ENCODE assay signal across 8 mouse cellular contexts in genomic region chr9:57074822-57075603, GRCm38 (mm10). TPM values are rescaled to one million over a fixed set of nuclear protein-coding genes. Genes with fewer than 3 reads are reported as not detected.
A peak's percentile ranks its signal among the peaks of the same experiment; 100 is the strongest.
DNase-seq lines count a peak whose midpoint lies in the region; ATAC-seq and TF ChIP-seq lines count a peak whose summit lies in the region.

No protein-coding gene starts in this region.

- peak overlapping the region; percentile 43 for H3K9ac ChIP-seq in forebrain, postnatal 0 days
- peak overlapping the region; percentile 66 for H3K9ac ChIP-seq in hindbrain, embryonic 12.5 days

- DNase-seq in R1 (ENCODE audit: low read depth, low spot score): peak; percentile 91
- DNase-seq in cerebellum, adult 8-10 months: peak; percentile 67
- DNase-seq in forebrain, postnatal 0 days: peak; percentile 75
- DNase-seq in left cerebral cortex, adult 11 months (ENCODE audit: low spot score): peak; percentile 59
- DNase-seq in right cerebral cortex, postnatal 4 days: peak; percentile 41

- peaks cover 13% of the 10 kb centered on the region for H3K4me1 ChIP-seq in forebrain, postnatal 0 days (ENCODE audit: insufficient read depth)
- H3K4me1 ChIP-seq in hindbrain, embryonic 12.5 days: peaks cover 34% of the 10 kb centered on the region

- TF ChIP-seq CTCF in forebrain, postnatal 0 days (IDR thresholded peaks at IDR 0.05; ENCODE audit: low read depth): no peak

- peak overlapping the region; percentile 86 for H3K4me2 ChIP-seq in forebrain, postnatal 0 days (ENCODE audit: low read depth)
- peak overlapping the region; percentile 83 for H3K4me2 ChIP-seq in hindbrain, embryonic 12.5 days (replicated peaks)

- peak overlapping the region; percentile 83 for H3K27ac ChIP-seq in forebrain, postnatal 0 days (ENCODE audit: low read depth, low read length)
- peak overlapping the region; percentile 98 for H3K27ac ChIP-seq in hindbrain, embryonic 12.5 days

- H3K36me3 ChIP-seq in forebrain, postnatal 0 days (ENCODE audit: insufficient read depth): no peaks in the 10 kb centered on the region
- H3K36me3 ChIP-seq in hindbrain, embryonic 12.5 days: no peaks in the 10 kb centered on the region

- H3K27me3 ChIP-seq in forebrain, postnatal 0 days (ENCODE audit: insufficient read depth, low read length): no peaks in the 10 kb centered on the region
- H3K27me3 ChIP-seq in hindbrain, embryonic 12.5 days: no peaks in the 10 kb centered on the region

- 3% methylated on average over 17 of the region's 17 CpGs for WGBS in forebrain, postnatal 0 days
- WGBS in hindbrain, embryonic 12.5 days: 7% methylated on average over 17 of the region's 17 CpGs

- no peaks in the 10 kb centered on the region for H3K9me3 ChIP-seq in forebrain, postnatal 0 days (ENCODE audit: low read length)
- H3K9me3 ChIP-seq in hindbrain, embryonic 12.5 days (replicated peaks): no peaks in the 10 kb centered on the region

- H3K4me3 ChIP-seq in forebrain, postnatal 0 days (ENCODE audit: low read depth, low read length): peak overlapping the region; percentile 92
- H3K4me3 ChIP-seq in hindbrain, embryonic 12.5 days: peak overlapping the region; percentile 93

- no peak for ATAC-seq in forebrain, postnatal 0 days
- no peak for ATAC-seq in hindbrain, embryonic 12.5 days (ENCODE audit: low FRiP score)
- peak; percentile 5; the same call in 1 of the 2 replicates for ATAC-seq in megakaryocyte progenitor cell, adult 5-6 weeks (replicated peaks; ENCODE audit: poor library complexity)
- no peak for ATAC-seq in activated CD4-positive, CD25-positive, alpha-beta regulatory T cell, adult 4 months

RNA-seq across cellular contexts. Expression of gene Sin3a, which starts 3.2 kb away (rescaled TPM):
- total RNA-seq in forebrain, postnatal 0 days (2014; rRNA removed): 27.7 and 37.5 TPM in 2 replicates
- 11.5 and 16.6 TPM in 2 replicates for polyA plus RNA-seq in forebrain, postnatal 0 days (2015; fragmentation: Nextera tagmentation; extraction: Ambion mirVana)
- polyA plus RNA-seq in hindbrain, embryonic 12.5 days (2016; fragmentation: Nextera tagmentation; extraction: Ambion mirVana): 38.7 and 41.2 TPM in 2 replicates
- 81.5 and 89.2 TPM in 2 replicates for total RNA-seq in megakaryocyte progenitor cell, adult 5-6 weeks (2015)
- 81.3 and 127 TPM in 2 replicates for total RNA-seq in megakaryocyte progenitor cell, adult 5-6 weeks (2017)
- polyA plus RNA-seq in activated CD4-positive, CD25-positive, alpha-beta regulatory T cell, adult 4 months (2017; shearing (Covaris generic)): 10 to 100 TPM; 31.7 to 33.5 TPM

RNA-seq across cellular contexts. Expression of gene Man2c1, which starts 55.5 kb away (rescaled TPM):
- total RNA-seq in forebrain, postnatal 0 days (2014; rRNA removed): 131 and 145 TPM in 2 replicates
- polyA plus RNA-seq in forebrain, postnatal 0 days (2015; fragmentation: Nextera tagmentation; extraction: Ambion mirVana): 50.0 and 64.3 TPM in 2 replicates
- polyA plus RNA-seq in hindbrain, embryonic 12.5 days (2016; fragmentation: Nextera tagmentation; extraction: Ambion mirVana): 62.3 TPM in 2 replicates
- 42.4 and 53.8 TPM in 2 replicates for total RNA-seq in megakaryocyte progenitor cell, adult 5-6 weeks (2015)
- total RNA-seq in megakaryocyte progenitor cell, adult 5-6 weeks (2017): 50.6 and 61.7 TPM in 2 replicates
- 10 to 100 TPM; 38.8 to 51.6 TPM for polyA plus RNA-seq in activated CD4-positive, CD25-positive, alpha-beta regulatory T cell, adult 4 months (2017; shearing (Covaris generic))

Comparison
In these comparisons a context has a peak if more than half of its experiments do, and no peak if none do; other contexts are left out.
1. DNase-seq: peak in every context shown above with its lines; median percentile 91 in R1; 75 in forebrain, postnatal 0 days; 67 in cerebellum, adult 8-10 months; 59 in left cerebral cortex, adult 11 months; 41 in right cerebral cortex, postnatal 4 days.